Mouse (Mus musculus) bone marrow, adult 2 months (tissue): ENCODE measurements around the gene Pwp2.

Experiments
- CTCF ChIP-seq: fragments of 200-500 bp; IDR thresholded peaks from 2 replicates; pipeline ENCODE4 v1.5.1; 2011; ENCODE audit warnings: low read length, control low read depth; ENCODE audit not compliant: control insufficient read depth, insufficient read depth
- POLR2A ChIP-seq: fragments of 200-500 bp; IDR thresholded peaks from 2 replicates; pipeline ENCODE4 v1.6.1; 2011; ENCODE audit warnings: low read depth, mild to moderate bottlenecking, control low read depth, low read length, borderline replicate concordance; ENCODE audit not compliant: control insufficient read depth

DNA sequence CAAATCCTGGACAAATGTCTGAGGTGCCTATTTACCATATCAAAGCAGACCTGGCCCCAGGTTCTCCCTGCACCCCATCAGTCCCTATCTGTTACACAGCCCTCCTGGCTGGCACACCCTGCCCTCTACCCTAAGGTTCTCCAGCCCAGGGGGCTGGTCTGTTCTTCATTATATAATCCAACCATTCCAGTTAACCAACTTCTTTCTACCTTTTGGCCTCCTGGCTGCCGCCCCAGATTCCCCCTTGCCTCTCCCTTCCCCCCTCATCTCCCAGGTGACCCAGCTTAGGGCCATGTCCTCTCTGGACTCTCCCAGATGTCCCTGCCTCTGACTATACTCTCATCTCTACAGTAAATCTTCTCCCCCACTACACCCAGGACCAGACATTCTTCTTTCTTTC, 57.0 kb downstream of the Pwp2 start:
- TF ChIP-seq POLR2A (no peak), CTCF (no peak)
